Mouse (Mus musculus): ENCODE data around the gene Krt13. TPM values are rescaled to one million over a fixed set of nuclear protein-coding genes. Genes with fewer than 3 reads are reported as not detected.

Krt13 gene
- polyA plus RNA-seq, 1 experiment from 2014 or later, result 0.26 TPM

- Histone ChIP-seq H3K27ac (ENCODE audit: low read depth, low read length) (no peak overlapping the region), H3K27me3 (replicated peaks; ENCODE audit: control insufficient read depth, insufficient read depth, low read length) (no peaks in the 10 kb centered on the region), H3K4me3 (ENCODE audit: low read length) (no peak overlapping the region), H3K4me1 (ENCODE audit: control insufficient read depth, insufficient read depth, low read depth, low read length) (no peaks in the 10 kb centered on the region), H3K36me3 (ENCODE audit: control insufficient read depth, insufficient read depth, low read length) (no peaks in the 10 kb centered on the region), H3K9me3 (ENCODE audit: control insufficient read depth, low read length) (no peaks in the 10 kb centered on the region; the same call in 1 of the 2 replicates), H3K4me2 (ENCODE audit: low read length) (no peak overlapping the region), H3K9ac (ENCODE audit: low read depth, low read length) (no peak overlapping the region)
- no peak for ATAC-seq
- WGBS, result 68% methylated on average over 7 of the region's 7 CpGs
Measured at GRCm38 (mm10) chr11:100088378-100089025, 32.9 kb downstream of the Krt13 start.

DNA sequence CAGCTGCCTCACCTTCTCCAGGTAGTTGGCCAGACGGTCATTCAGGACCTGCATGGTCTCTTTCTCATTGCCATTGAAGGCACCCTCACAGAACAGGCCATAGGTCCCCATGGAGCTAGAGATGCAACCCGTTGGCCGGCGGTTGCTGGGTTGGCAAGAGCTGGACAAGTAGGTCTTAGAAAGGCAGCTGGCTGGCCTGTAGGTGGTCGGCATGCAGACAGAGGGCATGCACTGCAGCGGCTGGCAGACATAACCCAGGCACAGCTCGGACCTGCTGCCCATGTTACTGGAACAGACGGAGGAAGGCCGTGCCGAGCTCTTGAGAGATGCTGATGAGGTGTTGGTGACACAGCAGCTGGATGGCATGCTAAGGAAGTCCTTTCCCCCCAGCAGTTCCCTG lies 33.5 kb downstream of the Krt13 start, which contains the start of gene Krt32:
Krt32 (minus strand) TSS at position 366 of the 400 bp plus-strand sequence.
- Histone ChIP-seq H3K9ac (ENCODE audit: low read depth, low read length) (no peak within 1 kb of the TSS), H3K27ac (ENCODE audit: low read depth, low read length) (no peak within 1 kb of the TSS), H3K36me3 (ENCODE audit: control insufficient read depth, insufficient read depth, low read length) (no peaks in the 10 kb centered on the region), H3K4me2 (ENCODE audit: low read length) (no peak within 1 kb of the TSS), H3K4me3 (ENCODE audit: low read length) (no peak within 1 kb of the TSS), H3K4me1 (ENCODE audit: control insufficient read depth, insufficient read depth, low read depth, low read length) (no peaks in the 10 kb centered on the region), H3K9me3 (ENCODE audit: control insufficient read depth, low read length) (no peaks in the 10 kb centered on the region; the same call in 1 of the 2 replicates), H3K27me3 (replicated peaks; ENCODE audit: control insufficient read depth, insufficient read depth, low read length) (no peaks in the 10 kb centered on the region)
- no peak for ATAC-seq
- 91% methylated on average over 10 of the region's 10 CpGs for WGBS

GRCm38 (mm10) chr11:100073873-100074272 lies 47.5 kb downstream of the Krt13 start:
- Histone ChIP-seq H3K4me2 (ENCODE audit: low read length) (no peak overlapping the region), H3K27ac (ENCODE audit: low read depth, low read length) (no peak overlapping the region)
- 56% methylated on average over 1 of the region's 1 CpGs for WGBS

More at GRCm38 (mm10) chr11:100073873-100074272, 47.5 kb downstream of the Krt13 start:
- ATAC-seq, result no peak
- Histone ChIP-seq H3K9ac (ENCODE audit: low read depth, low read length) (no peak overlapping the region), H3K4me3 (ENCODE audit: low read length) (no peak overlapping the region), H3K27me3 (replicated peaks; ENCODE audit: control insufficient read depth, insufficient read depth, low read length) (no peaks in the 10 kb centered on the region), H3K9me3 (ENCODE audit: control insufficient read depth, low read length) (no peaks in the 10 kb centered on the region), H3K4me1 (ENCODE audit: control insufficient read depth, insufficient read depth, low read depth, low read length) (no peaks in the 10 kb centered on the region), H3K36me3 (ENCODE audit: control insufficient read depth, insufficient read depth, low read length) (no peaks in the 10 kb centered on the region)

Other genes with a start within 250 kb of the Krt13 start
- not detected in 2 replicates for gene Krtap9-1, start 248.2 kb downstream of the Krt13 start, polyA plus RNA-seq (2015; fragmentation: Nextera tagmentation; extraction: Ambion mirVana)
- gene Gm11567, start 242.4 kb downstream of the Krt13 start, polyA plus RNA-seq (2015; fragmentation: Nextera tagmentation; extraction: Ambion mirVana), result not detected in 2 replicates
- gene Krtap31-1, start 213.6 kb downstream of the Krt13 start, polyA plus RNA-seq (2015; fragmentation: Nextera tagmentation; extraction: Ambion mirVana), result not detected in 2 replicates
- gene Gm11565, start 206.8 kb downstream of the Krt13 start, polyA plus RNA-seq (2015; fragmentation: Nextera tagmentation; extraction: Ambion mirVana), result not detected in 2 replicates
- gene Krtap31-2, start 185.3 kb downstream of the Krt13 start, polyA plus RNA-seq (2015; fragmentation: Nextera tagmentation; extraction: Ambion mirVana), result not detected in 2 replicates
- gene Krtap9-5, start 173.1 kb downstream of the Krt13 start, polyA plus RNA-seq (2015; fragmentation: Nextera tagmentation; extraction: Ambion mirVana), result not detected in 2 replicates
- gene Krtap29-1, start 142.5 kb downstream of the Krt13 start, polyA plus RNA-seq (2015; fragmentation: Nextera tagmentation; extraction: Ambion mirVana), result not detected in 2 replicates
- 0.15 TPM in 1 of 2 replicates, not detected in the other for gene Krtap16-1, start 135.0 kb downstream of the Krt13 start, polyA plus RNA-seq (2015; fragmentation: Nextera tagmentation; extraction: Ambion mirVana)
- 1.1 and 1.7 TPM in 2 replicates for gene Krtap17-1, start 127.6 kb downstream of the Krt13 start, polyA plus RNA-seq (2015; fragmentation: Nextera tagmentation; extraction: Ambion mirVana)
- gene Krt33a, start 105.4 kb downstream of the Krt13 start, polyA plus RNA-seq (2015; fragmentation: Nextera tagmentation; extraction: Ambion mirVana), result not detected in 2 replicates
- 0.12 and 0.13 TPM in 2 replicates for gene Krt33b, start 91.7 kb downstream of the Krt13 start, polyA plus RNA-seq (2015; fragmentation: Nextera tagmentation; extraction: Ambion mirVana)
- not detected in 2 replicates for gene Krt34, start 80.0 kb downstream of the Krt13 start, polyA plus RNA-seq (2015; fragmentation: Nextera tagmentation; extraction: Ambion mirVana)
- not detected in 2 replicates for gene Krt31, start 71.0 kb downstream of the Krt13 start, polyA plus RNA-seq (2015; fragmentation: Nextera tagmentation; extraction: Ambion mirVana)
- not detected in 2 replicates for gene Krt32, start 33.3 kb downstream of the Krt13 start, polyA plus RNA-seq (2015; fragmentation: Nextera tagmentation; extraction: Ambion mirVana)
- not detected in 2 replicates for gene Krt35, start 25.3 kb downstream of the Krt13 start, polyA plus RNA-seq (2015; fragmentation: Nextera tagmentation; extraction: Ambion mirVana)
- gene Krt36, start 15.9 kb downstream of the Krt13 start, polyA plus RNA-seq (2015; fragmentation: Nextera tagmentation; extraction: Ambion mirVana), result not detected in 2 replicates
- gene Krt15, start 14.4 kb upstream of the Krt13 start, polyA plus RNA-seq (2015; fragmentation: Nextera tagmentation; extraction: Ambion mirVana), result 0.69 and 1.0 TPM in 2 replicates
- gene Krt19, start 27.1 kb upstream of the Krt13 start, polyA plus RNA-seq (2015; fragmentation: Nextera tagmentation; extraction: Ambion mirVana), result 2.3 and 3.0 TPM in 2 replicates
- 0.08 TPM in 1 of 2 replicates, not detected in the other for gene Krt9, start 71.7 kb upstream of the Krt13 start, polyA plus RNA-seq (2015; fragmentation: Nextera tagmentation; extraction: Ambion mirVana)
- gene Krt14, start 86.0 kb upstream of the Krt13 start, polyA plus RNA-seq (2015; fragmentation: Nextera tagmentation; extraction: Ambion mirVana), result 0.55 TPM in 1 of 2 replicates, not detected in the other
- not detected in 2 replicates for gene Krt16, start 127.3 kb upstream of the Krt13 start, polyA plus RNA-seq (2015; fragmentation: Nextera tagmentation; extraction: Ambion mirVana)
- gene Krt17, start 139.5 kb upstream of the Krt13 start, polyA plus RNA-seq (2015; fragmentation: Nextera tagmentation; extraction: Ambion mirVana), result 0.36 and 0.70 TPM in 2 replicates
- not detected in 2 replicates for gene Krt42, start 148.3 kb upstream of the Krt13 start, polyA plus RNA-seq (2015; fragmentation: Nextera tagmentation; extraction: Ambion mirVana)
- gene Eif1, start 198.3 kb upstream of the Krt13 start, polyA plus RNA-seq (2015; fragmentation: Nextera tagmentation; extraction: Ambion mirVana), result 1,208 and 1,248 TPM in 2 replicates
- gene Gast, start 212.8 kb upstream of the Krt13 start, polyA plus RNA-seq (2015; fragmentation: Nextera tagmentation; extraction: Ambion mirVana), result 0.52 TPM in 1 of 2 replicates, not detected in the other
- gene Hap1, start 234.6 kb upstream of the Krt13 start, polyA plus RNA-seq (2015; fragmentation: Nextera tagmentation; extraction: Ambion mirVana), result 316 and 333 TPM in 2 replicates